Mouse (Mus musculus) testis, adult 2 months (tissue): ENCODE results near the gene Pkp1.

Source experiments
- CTCF ChIP-seq: fragments of 200-500 bp; IDR thresholded peaks from 2 replicates; pipeline ENCODE4 v1.5.1; 2012; ENCODE audit warnings: low read depth, mild to moderate bottlenecking, inconsistent platforms, low read length, moderate library complexity; ENCODE audit not compliant: control insufficient read depth, insufficient read depth, insufficient replicate concordance
- POLR2A ChIP-seq: fragments of 200-500 bp; IDR thresholded peaks from 2 replicates; pipeline ENCODE4 v1.6.1; 2012; ENCODE audit warnings: low read depth, mild to moderate bottlenecking, inconsistent platforms, low read length, moderate library complexity; ENCODE audit not compliant: control insufficient read depth

- TF ChIP-seq POLR2A (no peak), CTCF (no peak)
These were observed 5.5 kb upstream of the Pkp1 start for GRCm38 (mm10) chr1:135924377-135924994.
